Mouse (Mus musculus) cerebellum, adult 18-20 months (tissue): ENCODE measurements around the gene Haao.
"Not testable (repeated sequence)": the region's sequence is repeated elsewhere in the genome, so short reads cannot be mapped to it uniquely, and the experiment has no call there.

ENCODE experiments used
- DNase-seq, 2 experiments: peaks; one replicate each; pipeline ENCODE4 v3.0.0; 2021

Gene Haao

DNA sequence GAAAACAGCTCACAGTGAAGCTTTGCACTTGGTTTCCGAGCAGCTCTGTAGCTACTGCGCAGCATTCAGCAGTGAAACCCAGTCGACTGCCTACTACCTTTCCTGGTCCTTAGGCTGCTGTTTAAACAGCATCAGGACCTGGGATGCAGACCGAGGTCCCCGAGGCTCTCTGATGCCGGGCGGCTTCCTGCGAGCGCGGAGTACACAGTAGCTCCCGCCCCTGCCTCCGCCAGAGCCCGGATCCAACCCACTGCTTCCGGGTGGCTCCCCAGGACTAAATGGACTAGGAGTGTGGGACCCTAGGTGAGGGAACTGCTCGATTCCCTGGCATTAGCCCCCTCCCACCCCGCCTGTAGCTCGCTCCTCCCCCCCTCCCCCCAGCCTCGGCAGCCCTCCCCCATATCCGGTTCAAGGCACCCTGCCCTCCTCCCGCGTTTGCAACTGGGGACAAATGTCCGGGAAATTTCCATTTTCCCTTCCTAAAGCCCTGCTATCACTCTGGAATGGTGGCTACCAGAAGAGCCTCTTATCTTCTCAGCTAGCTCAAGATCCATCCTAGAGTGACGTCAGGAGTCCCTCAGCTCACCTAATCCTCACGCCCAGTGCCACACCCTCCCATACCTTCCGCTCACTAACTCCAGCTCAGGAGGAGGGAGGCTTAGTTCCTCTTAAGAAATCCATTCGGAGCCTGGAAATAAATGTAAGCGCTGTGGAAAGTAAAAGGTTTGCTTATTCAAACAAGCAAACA is 14.5 kb upstream of the Haao start:
- DNase-seq = peak; percentile 68 to 76

DNA sequence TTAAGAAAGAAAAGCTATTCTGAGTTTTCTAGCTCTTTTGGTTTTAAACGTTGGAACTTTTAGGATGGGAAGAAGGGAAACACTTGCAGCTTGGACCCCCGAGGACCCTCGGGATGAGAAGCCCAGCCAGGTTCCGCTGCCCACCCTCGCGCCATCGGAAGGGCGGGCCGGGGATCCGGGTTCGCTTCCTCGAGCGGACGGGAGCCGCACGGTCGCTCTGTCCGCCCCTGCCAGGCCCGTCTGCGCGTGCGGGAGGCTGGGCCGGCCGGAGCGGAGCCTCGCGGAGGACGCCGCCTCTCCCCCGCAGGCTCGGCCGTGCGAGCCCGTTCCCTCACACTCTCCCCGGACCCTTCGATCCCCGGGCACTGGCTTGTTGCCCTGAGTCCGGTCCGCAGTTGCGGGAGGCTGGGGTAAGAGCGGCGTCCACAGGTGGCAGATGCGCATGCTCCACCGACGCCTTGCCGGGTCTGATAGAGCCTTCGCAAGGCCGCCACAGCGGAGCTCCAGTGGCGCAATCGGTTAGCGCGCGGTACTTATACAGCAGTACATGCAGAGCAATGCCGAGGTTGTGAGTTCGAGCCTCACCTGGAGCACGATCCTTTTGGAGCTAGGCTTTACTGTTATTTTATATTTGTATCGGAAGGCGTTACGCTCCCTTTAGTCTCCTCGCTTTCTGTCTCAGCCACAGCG is 13.8 kb upstream of the Haao start:
- DNase-seq = peak; percentile 94 to 99

DNA sequence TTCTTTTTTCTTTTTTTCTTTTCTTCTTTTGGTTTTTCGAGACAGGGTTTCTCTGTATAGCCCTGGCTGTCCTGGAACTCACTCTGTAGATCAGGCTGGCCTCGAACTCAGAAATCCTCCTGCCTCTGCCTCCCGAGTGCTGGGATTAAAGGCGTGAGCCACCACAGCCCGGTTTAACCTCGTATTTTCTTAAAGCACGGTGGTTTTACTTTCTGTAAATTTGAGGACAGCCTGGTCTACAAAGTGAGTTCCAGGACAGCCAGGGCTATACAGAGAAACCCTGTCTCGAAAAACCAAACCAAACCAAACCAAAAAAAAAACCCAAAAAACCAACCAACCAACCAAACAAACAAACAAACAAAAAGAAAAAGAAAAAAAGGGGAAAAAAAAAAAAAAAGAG is 13.2 kb upstream of the Haao start:
- not testable (repeated sequence) for DNase-seq

DNA sequence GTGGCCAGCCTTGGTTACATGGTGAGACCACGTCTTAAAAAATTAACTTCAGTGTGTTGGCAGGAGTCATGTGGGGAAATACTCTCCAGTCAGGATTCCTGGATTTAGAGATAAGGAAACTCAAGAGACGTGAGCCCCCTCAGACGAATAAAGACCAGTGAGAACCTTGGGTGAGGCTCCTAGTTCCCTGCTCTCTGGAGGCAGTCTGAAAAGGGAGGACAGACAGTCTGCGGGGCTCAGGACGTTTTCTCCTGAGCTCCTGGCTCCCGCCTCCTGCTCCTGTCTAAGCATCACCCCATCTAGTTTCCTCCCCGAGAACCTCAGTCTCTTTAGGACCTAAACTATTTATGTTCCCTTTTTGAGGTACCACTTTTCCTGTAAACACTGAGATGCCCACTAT is 12.5 kb upstream of the Haao start:
- DNase-seq = no peak

DNA sequence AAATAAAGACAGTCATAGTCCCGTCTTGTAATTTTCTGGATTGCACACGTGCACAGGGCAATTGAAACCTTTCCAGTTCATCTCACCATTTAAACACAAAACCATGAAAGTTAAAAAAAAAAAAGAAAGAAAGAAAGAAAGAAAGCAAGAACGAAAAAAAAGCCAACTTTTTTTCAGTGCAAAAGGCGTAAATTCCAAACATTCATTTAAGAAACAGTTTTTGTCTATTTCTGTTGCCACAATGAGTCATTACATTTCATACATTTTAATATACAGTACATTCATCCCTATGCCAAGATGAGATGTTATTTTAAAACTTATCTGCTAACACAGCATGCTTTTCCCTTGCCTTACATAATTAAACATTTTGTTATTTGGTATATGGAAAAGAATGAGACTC is 11.9 kb upstream of the Haao start:
- no peak for DNase-seq

- no peak for DNase-seq
Observed at GRCm38 (mm10) chr17:83858413-83858812, 10.7 kb upstream of the Haao start.

DNA sequence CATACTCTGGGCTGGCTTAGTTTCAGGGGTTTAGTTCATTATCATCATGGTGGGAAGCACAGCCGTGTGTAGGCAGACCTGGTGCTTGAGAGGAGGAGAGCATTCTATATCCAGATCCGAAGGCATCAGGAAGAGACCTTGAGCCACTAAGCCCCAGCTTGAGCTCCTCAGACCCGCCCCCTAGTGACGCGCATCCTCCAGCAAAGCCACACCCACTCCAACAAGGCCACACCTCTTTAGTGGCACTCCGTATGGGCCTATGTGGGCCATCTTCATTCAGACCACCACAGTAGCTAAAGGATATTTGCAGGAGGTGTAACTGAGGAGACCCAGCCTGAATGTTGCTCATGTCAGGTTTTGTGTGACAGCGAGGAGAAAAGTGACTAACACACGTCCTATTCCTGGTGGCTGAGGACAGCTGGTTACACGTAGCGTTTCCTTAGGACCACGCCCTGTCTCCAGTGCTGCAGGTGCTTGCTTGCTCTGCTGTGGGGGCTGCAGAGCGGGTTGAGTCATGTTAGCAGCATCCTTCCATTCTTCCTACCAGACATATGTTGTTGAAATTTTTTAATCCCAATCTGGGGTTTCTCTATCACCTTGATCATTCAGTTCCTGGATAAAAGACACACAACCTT is 6.6 kb upstream of the Haao start:
- DNase-seq = no peak

DNA sequence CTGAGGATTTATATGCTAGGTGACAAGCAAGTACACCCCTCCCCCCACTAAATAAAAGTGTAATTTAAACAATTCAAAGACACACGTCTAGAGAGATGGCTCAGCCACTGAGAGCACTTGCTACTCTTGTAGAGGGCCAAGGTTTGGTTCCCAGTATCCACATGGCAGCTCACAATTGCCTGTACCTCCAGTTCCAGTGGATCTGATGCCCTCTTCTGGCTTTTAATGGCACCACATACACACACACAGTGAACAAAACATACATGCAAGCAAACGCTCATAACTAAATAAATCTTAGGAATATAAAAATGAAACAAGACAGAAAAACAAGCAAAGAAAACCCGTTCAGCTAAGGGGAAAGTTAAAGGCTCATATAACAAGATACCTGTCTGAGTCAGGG is 6.1 kb upstream of the Haao start:
- DNase-seq = no peak

DNA sequence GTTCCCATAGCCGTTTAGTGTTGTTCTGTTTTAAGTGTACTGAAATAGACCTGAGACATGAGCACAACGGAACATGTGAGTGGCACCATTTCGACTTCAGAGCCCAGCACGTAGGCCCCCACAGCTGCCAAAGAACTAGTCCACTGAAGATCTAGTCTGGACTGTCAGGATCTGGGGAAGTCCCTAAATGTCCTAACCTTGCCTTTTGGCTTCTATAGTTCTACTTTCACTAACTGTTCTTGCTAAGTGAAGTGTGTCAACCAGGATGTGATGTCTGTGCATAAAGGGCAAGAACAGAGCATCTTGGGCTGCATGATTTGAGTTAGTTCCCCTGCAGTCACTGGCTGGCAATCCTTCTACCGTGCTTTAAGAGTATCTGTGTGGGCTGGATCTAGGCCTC is 3.1 kb upstream of the Haao start:
- DNase-seq = no peak

GRCm38 (mm10) chr17:83850458-83850857 is 2.7 kb upstream of the Haao start:
- peak; percentile 87 to 94 for DNase-seq

- no peak for DNase-seq
Observed at GRCm38 (mm10) chr17:83849717-83850116, 2.0 kb upstream of the Haao start.

DNA sequence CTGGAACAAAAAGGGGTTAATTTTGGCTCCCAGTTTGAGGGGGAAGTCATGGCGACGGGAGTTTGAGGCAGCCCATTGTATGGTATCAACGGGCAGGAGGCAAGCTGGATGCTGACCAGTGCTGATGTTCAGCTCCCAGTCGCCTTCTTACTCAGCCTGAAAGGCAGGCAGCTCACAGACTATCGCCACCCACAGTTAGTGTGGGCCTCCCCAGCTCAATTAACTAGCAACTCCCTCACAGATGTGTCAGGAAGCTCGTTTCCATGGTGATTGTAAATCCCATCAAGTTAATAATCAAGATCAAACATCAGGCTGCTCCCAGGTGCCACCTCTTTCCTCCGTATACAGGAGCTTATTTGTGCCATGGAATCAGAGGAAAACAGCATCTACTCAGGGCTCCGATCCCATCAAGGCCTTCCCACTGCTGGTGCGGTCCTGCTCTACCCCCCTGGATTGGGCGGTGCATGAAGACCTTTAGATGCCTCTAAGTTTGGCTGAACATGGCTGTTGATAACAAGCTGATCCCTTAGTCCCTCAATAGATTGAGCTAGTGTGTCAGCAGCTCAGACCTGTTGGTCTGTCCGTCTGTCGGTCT is 1.4 kb upstream of the Haao start:
- DNase-seq = no peak

DNA sequence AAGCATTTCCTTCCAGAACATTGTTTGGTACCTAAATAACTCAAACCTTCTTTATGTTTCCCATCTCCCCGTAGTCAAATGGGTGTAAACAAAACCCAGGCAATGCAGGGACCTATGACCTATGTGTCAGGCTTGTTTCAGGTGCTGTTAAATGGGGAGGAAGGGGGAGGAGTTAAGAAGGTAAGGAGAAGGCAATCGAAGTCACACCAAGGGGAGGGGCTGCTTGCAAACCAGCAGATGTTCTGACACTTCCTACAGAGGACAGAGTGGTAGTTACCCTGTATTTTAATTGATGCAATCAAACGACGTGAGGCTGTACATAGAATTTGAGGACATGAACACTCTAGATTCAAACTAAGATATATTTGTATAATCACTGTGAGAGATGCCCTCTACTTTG is 719 bp upstream of the Haao start:
- DNase-seq = no peak

DNA sequence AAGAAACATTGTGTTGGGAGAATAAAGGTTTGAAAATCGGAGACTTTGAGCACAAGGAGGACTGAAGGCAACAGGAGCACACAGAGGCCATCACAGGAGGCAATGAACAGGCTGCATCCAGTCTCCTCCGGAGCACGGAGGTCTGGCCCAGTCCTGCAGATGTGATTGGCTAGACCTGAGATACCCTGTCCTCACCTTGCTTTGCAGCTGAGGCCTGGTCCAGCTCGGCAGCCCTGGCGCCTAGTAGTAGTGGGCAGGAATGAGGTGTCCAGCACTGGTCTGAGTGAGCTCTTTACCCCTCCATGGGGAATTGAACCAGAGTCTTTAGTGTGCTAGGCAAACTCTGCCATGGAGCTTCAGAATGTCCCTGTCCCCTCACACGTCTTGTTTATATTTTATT is 663 bp downstream of the Haao start:
- DNase-seq = no peak

GRCm38 (mm10) chr17:83846301-83847021 is 1.3 kb downstream of the Haao start:
- DNase-seq = no peak

- DNase-seq = no peak
Observed at GRCm38 (mm10) chr17:83845538-83845937, 2.2 kb downstream of the Haao start.

DNA sequence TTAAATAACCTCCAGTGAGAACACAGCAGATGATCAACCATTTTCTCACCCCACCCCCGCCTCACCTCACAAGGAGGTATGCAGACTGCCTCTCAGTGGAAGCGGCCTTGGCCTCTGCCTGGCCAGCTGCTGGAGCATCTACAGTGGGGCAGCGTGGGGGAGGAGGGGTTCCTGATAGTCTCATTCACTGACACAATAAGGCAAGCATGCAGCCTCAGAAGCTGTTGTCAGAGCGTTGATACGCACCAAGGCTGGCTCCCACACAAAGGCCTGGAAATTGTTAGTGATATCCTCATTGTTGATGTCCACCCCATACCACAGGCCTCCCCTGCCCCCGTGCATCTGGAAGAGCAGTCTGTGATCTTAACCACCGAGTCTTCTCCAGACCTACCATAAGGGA is 4.0 kb downstream of the Haao start:
- DNase-seq = no peak

DNA sequence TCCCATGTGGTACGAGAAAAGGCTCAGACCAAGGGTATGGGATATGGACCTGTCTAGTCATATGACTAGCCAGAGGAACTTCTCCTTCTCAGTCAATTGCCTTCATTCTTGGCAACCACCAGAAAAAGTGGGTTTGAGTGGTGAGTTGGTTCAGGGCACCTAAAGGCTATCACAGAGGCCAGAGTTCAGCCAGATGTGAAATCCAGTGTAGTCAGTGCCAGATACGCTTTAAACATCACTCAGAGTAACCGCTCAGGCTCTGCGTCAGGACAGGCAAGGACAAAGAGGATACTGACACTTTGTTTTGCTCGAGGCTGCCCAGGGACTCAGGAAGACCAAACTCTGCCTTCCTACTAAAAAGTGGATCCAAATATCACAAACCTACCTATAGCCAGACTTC is 6.8 kb downstream of the Haao start:
- DNase-seq = no peak

DNA sequence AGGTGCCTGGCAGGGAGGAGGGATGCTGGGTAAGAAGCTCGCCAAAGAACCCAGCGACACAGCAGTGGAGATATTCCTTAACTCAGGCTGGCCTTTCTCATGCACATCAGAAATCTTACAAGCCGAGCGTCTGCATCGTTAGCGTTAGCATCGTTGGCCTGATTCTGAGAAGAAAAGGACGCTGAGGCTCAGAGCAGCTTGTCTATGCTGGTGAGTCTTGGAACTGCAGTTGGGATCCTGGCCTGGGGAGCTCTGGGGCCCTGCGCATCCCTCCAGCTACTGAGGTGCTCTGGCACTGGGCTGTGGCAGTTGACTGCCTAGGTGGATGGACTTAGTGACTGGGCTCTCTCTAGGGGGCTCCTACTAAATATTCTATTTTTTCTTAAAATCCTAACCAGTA is 8.6 kb downstream of the Haao start:
- DNase-seq = no peak

- DNase-seq = no peak
Observed at GRCm38 (mm10) chr17:83837659-83838190, 10.0 kb downstream of the Haao start.

DNA sequence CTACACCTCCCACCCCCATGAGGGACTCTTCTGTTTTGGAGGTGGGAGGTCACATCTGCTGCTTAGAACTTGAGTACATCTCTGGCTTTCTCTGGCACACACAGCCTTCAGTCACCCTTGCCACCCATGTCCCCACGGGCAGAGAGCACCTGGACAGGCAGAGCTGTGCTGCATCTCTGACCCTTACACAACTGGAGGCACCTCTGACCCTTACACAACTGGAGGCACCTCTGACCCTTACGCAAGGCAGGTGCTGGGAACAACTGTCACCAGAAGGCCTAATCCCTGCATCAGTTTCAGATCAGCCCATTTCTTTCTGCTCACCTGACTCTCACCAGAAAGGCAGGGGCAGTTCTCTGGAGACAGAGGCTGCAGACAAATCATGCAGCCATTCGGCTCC is 11.7 kb downstream of the Haao start:
- DNase-seq = no peak

DNA sequence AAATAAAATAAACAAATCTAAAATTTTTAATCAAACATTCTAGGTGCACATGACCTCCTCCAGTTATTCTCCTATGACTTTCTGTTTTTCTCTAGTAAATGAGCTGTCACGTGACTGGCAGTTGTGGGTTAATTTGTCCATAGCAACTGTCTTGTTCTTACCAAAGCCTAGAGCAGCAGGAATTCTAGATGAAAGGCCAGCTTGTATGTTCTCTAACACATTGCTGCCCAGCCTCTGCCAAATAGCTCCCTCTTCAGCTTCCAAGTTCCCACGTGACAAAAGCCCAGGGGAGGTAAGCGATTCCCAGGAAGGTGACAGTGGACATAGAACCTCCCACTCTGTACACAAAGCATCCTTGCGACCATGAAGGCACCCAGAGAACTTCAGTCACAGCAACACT is 13.6 kb downstream of the Haao start:
- DNase-seq = no peak
